Mouse (Mus musculus) hindbrain, embryonic 10.5 days (tissue): ENCODE results near the gene 4933416C03Rik. TPM values are rescaled to one million over a fixed set of nuclear protein-coding genes. Genes with fewer than 3 reads are reported as not detected.

Experiments used
- DNase-seq: peaks from one replicate; pipeline ENCODE4 v3.0.0-alpha.2; 2017; ENCODE audit warnings: low spot score
- H3K27ac ChIP-seq: fragments of 300-500 bp; sonication (generic); 2 replicates; pipeline ENCODE4 v1.5.1; 2016; ENCODE audit warnings: mild to moderate bottlenecking, moderate library complexity
- H3K27me3 ChIP-seq: fragments of 300-500 bp; sonication (generic); 2 replicates; pipeline ENCODE4 v1.6.1; 2016; ENCODE audit warnings: mild to moderate bottlenecking; ENCODE audit not compliant: poor library complexity, insufficient read depth, severe bottlenecking
- H3K36me3 ChIP-seq: fragments of 300-500 bp; sonication (generic); 2 replicates; pipeline ENCODE4 v1.6.1; 2016; ENCODE audit warnings: mild to moderate bottlenecking, moderate library complexity
- H3K4me1 ChIP-seq: fragments of 300-500 bp; sonication (generic); replicated peaks from 2 replicates; pipeline ENCODE4 v1.6.1; 2016; ENCODE audit warnings: mild to moderate bottlenecking
- H3K4me3 ChIP-seq: fragments of 300-500 bp; sonication (generic); 2 replicates; pipeline ENCODE4 v1.5.1; 2016; ENCODE audit warnings: mild to moderate bottlenecking, moderate library complexity
- H3K9me3 ChIP-seq: fragments of 300-500 bp; sonication (generic); 2 replicates; pipeline ENCODE4 v1.6.1; 2016; ENCODE audit warnings: mild to moderate bottlenecking, moderate library complexity
- WGBS: fragments of 180-500 bp; shearing (Covaris S2); methylation state at CpG from one replicate; pipeline ENCODE4 v1.1.7; 2016; 5-methylcytosine and 5-hydroxymethylcytosine counted together
- polyA plus RNA-seq: library from polyadenylated mRNA; unstranded; fragments of >200 nt; fragmentation: Nextera tagmentation; extraction: Ambion mirVana; gene quantifications from 2 replicates; pipeline ENCODE4 v1.2.1, GENCODE M21; 2016

The 4933416C03Rik gene
- polyA plus RNA-seq, 1 experiment from 2014 or later = not detected

GRCm38 (mm10) chr10:116117060-116117459 is 3.3 kb upstream of the 4933416C03Rik start:
- Histone ChIP-seq H3K9me3 (peaks cover 8% of the 10 kb centered on the region), H3K27me3 (no peaks in the 10 kb centered on the region), H3K4me3 (no peak overlapping the region), H3K36me3 (no peaks in the 10 kb centered on the region), H3K27ac (no peak overlapping the region), H3K4me1 (no peaks in the 10 kb centered on the region)
- WGBS = 92% methylated on average over 8 of the region's 8 CpGs
- no peak for DNase-seq

- Histone ChIP-seq H3K4me3 (no peak overlapping the region), H3K4me1 (no peaks in the 10 kb centered on the region), H3K27me3 (no peaks in the 10 kb centered on the region), H3K27ac (no peak overlapping the region), H3K9me3 (peaks cover 8% of the 10 kb centered on the region), H3K36me3 (no peaks in the 10 kb centered on the region)
- 85% methylated on average over 4 of the region's 4 CpGs for WGBS
- DNase-seq = no peak
These were observed 2.4 kb upstream of the 4933416C03Rik start for GRCm38 (mm10) chr10:116115881-116116677.

GRCm38 (mm10) chr10:116112868-116113267 is 849 bp downstream of the 4933416C03Rik start:
- no peaks in the 10 kb centered on the region for H3K4me1 ChIP-seq
- H3K4me3 ChIP-seq = no peak overlapping the region
- H3K36me3 ChIP-seq = no peaks in the 10 kb centered on the region
- 97% methylated on average over 11 of the region's 11 CpGs for WGBS
- H3K9me3 ChIP-seq = peaks cover 8% of the 10 kb centered on the region
- H3K27ac ChIP-seq = no peak overlapping the region
- no peak for DNase-seq
- H3K27me3 ChIP-seq = no peaks in the 10 kb centered on the region

- Histone ChIP-seq H3K27me3 (no peaks in the 10 kb centered on the region), H3K4me3 (no peak overlapping the region), H3K9me3 (peaks cover 4% of the 10 kb centered on the region), H3K27ac (no peak overlapping the region), H3K4me1 (no peaks in the 10 kb centered on the region), H3K36me3 (no peaks in the 10 kb centered on the region)
- WGBS = 89% methylated on average over 1 of the region's 1 CpGs
- no peak for DNase-seq
These were observed 5.0 kb downstream of the 4933416C03Rik start for GRCm38 (mm10) chr10:116108730-116109129.

GRCm38 (mm10) chr10:116108176-116108575 is 5.5 kb downstream of the 4933416C03Rik start:
- 83% methylated on average over 4 of the region's 4 CpGs for WGBS

GRCm38 (mm10) chr10:116098470-116098869 is 15.2 kb downstream of the 4933416C03Rik start:
- no peaks in the 10 kb centered on the region for H3K9me3 ChIP-seq
- no peaks in the 10 kb centered on the region for H3K27me3 ChIP-seq
- no peak overlapping the region for H3K4me3 ChIP-seq
- no peaks in the 10 kb centered on the region for H3K4me1 ChIP-seq
- DNase-seq = no peak
- WGBS = 89% methylated on average over 7 of the region's 7 CpGs
- no peaks in the 10 kb centered on the region for H3K36me3 ChIP-seq
- no peak overlapping the region for H3K27ac ChIP-seq

More at GRCm38 (mm10) chr10:116108176-116108575, 5.5 kb downstream of the 4933416C03Rik start:
- H3K4me3 ChIP-seq = no peak overlapping the region
- no peaks in the 10 kb centered on the region for H3K27me3 ChIP-seq
- no peaks in the 10 kb centered on the region for H3K9me3 ChIP-seq
- no peak for DNase-seq
- no peaks in the 10 kb centered on the region for H3K36me3 ChIP-seq
- no peaks in the 10 kb centered on the region for H3K4me1 ChIP-seq
- no peak overlapping the region for H3K27ac ChIP-seq

- DNase-seq = no peak
- H3K27ac ChIP-seq = no peak overlapping the region
- no peaks in the 10 kb centered on the region for H3K36me3 ChIP-seq
- no peaks in the 10 kb centered on the region for H3K27me3 ChIP-seq
- no peaks in the 10 kb centered on the region for H3K4me1 ChIP-seq
- WGBS = 91% methylated on average over 13 of the region's 13 CpGs
- no peak overlapping the region for H3K4me3 ChIP-seq
- H3K9me3 ChIP-seq = no peaks in the 10 kb centered on the region
These were observed 17.3 kb downstream of the 4933416C03Rik start for GRCm38 (mm10) chr10:116096466-116096865.

- Histone ChIP-seq H3K27ac (no peak overlapping the region), H3K4me1 (no peaks in the 10 kb centered on the region), H3K36me3 (no peaks in the 10 kb centered on the region), H3K9me3 (no peaks in the 10 kb centered on the region), H3K27me3 (no peaks in the 10 kb centered on the region), H3K4me3 (no peak overlapping the region)
- WGBS = 24% methylated on average over 3 of the region's 3 CpGs
- no peak for DNase-seq
These were observed 29.8 kb downstream of the 4933416C03Rik start for GRCm38 (mm10) chr10:116083965-116084364.

- H3K4me3 ChIP-seq = no peak overlapping the region
- 92% methylated on average over 6 of the region's 6 CpGs for WGBS
- DNase-seq = no peak
- no peaks in the 10 kb centered on the region for H3K4me1 ChIP-seq
- no peaks in the 10 kb centered on the region for H3K27me3 ChIP-seq
- no peaks in the 10 kb centered on the region for H3K9me3 ChIP-seq
- no peaks in the 10 kb centered on the region for H3K36me3 ChIP-seq
- no peak overlapping the region for H3K27ac ChIP-seq
These were observed 32.9 kb downstream of the 4933416C03Rik start for GRCm38 (mm10) chr10:116080841-116081240.

- DNase-seq = no peak
- Histone ChIP-seq H3K4me3 (no peak overlapping the region), H3K27me3 (no peaks in the 10 kb centered on the region), H3K36me3 (no peaks in the 10 kb centered on the region), H3K9me3 (no peaks in the 10 kb centered on the region), H3K4me1 (no peaks in the 10 kb centered on the region), H3K27ac (no peak overlapping the region)
- 33% methylated on average over 7 of the region's 7 CpGs for WGBS
These were observed 34.3 kb downstream of the 4933416C03Rik start for GRCm38 (mm10) chr10:116079396-116079795.

GRCm38 (mm10) chr10:116078636-116079035 is 35.1 kb downstream of the 4933416C03Rik start:
- no peak for DNase-seq
- no peak overlapping the region for H3K27ac ChIP-seq
- 88% methylated on average over 5 of the region's 5 CpGs for WGBS
- H3K27me3 ChIP-seq = no peaks in the 10 kb centered on the region
- H3K4me3 ChIP-seq = no peak overlapping the region
- H3K9me3 ChIP-seq = no peaks in the 10 kb centered on the region
- H3K36me3 ChIP-seq = no peaks in the 10 kb centered on the region
- no peaks in the 10 kb centered on the region for H3K4me1 ChIP-seq

GRCm38 (mm10) chr10:116075954-116076353 is 37.8 kb downstream of the 4933416C03Rik start:
- H3K27me3 ChIP-seq = no peaks in the 10 kb centered on the region
- 87% methylated on average over 5 of the region's 5 CpGs for WGBS
- no peaks in the 10 kb centered on the region for H3K4me1 ChIP-seq
- H3K9me3 ChIP-seq = no peaks in the 10 kb centered on the region
- DNase-seq = no peak
- no peaks in the 10 kb centered on the region for H3K36me3 ChIP-seq
- H3K4me3 ChIP-seq = no peak overlapping the region
- H3K27ac ChIP-seq = no peak overlapping the region
